Mouse (Mus musculus): ENCODE measurements around the gene Eif4e2.

Gene Eif4e2

DNA sequence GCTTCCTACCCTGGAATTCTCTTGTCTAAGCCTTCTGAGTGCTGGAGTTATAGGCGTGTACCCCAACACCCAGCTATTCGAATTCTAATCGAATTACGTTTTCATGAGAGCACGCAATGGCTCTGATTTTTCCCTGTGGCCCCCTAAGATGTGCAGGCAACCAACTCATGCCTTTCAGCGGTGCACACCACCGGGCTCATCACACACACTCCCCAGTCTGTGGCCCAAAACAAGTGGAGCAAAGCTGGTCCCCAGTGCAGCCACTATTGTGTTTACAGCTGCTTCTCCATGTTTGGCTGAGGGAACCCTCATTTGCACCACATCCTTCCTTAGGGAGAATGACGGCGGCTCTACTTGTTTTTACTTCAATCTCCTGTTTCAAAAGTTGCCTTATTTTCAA, 49.5 kb downstream of the Eif4e2 start:
- DNase-seq (ENCODE audit: low spot score), result no peak

DNA sequence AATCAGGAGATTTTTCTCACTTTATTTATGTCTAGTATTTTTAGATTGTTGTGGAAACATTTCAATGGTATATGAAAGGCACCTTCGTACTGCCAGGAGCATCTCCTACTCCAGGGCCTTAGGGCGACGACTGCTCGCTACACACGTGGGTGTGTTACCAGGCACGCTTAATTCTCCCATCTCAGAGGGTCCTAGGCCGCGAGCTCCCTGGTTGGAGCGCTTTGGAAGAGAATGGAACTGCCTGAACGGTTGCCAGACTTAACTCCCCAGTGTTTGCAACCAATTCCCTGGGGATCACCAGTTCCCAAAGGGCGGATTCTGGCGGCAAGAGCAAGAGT, 50.1 kb downstream of the Eif4e2 start:
- DNase-seq (ENCODE audit: low spot score), result no peak

DNA sequence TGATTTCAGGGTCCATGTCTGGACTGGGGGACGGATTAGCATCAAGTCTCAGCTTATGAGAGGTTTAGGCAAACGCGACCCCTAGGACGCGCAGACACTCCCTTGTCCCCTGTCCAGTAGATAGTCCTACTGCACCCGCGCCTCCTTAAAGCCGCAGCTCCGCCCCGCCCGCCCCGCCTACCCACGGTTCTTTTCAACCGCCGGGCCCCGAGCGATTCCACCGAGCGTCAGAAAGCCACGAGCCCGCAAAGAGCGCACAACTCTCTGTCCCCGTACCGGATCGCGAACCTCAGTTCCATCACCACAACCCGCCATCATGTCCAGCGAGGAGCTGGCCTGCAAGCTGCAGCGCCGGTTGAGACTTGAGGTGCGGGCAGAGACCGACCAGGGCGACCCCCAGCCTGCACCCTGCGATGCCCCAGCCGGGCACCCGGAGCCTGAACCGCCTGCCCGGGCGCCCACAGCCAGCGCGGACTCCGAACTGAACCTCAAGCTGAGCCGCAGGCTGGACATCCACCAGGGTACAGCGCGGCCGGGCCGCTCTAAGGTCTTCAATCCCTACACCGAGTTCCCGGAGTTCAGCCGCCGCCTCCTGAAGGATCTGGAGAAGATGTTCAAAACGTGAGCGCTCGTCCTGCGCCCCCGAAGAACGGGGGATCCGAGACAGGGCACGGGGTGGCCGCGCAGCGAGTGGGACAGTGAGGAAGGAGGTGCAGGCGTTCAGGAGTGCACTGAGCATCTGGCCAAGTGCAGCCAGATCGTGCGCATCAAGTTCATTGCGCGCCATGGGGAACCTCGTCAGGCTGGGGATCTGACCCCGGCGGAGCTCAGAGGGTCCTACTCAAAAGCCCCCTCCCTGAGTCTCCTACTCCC, 50.7 kb downstream of the Eif4e2 start, which contains the start of gene Efhd1:
Efhd1 (plus strand) TSS at position 230 of the 873 bp plus-strand sequence.
- DNase-seq (ENCODE audit: low spot score), result no peak

DNA sequence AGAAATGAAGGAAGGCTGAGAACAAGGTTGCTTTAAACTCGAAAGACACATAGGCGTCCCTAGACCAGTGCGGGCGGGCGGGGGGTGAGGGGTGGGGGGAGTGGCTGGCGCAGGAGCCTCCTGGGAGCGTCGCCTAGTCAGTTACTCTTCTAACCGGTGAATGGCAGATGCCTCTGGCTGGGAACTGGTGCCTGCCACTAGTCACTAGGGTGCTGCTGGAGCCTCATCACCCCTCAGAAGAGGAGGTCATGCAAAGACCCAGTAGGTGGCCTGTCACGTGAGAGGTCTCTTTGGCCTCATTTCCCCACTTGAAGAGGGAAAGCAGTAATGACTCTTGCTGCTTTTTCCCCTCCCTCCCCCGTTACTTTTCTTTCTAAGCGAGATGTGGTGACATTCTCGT, 51.5 kb downstream of the Eif4e2 start:
- DNase-seq (ENCODE audit: low spot score), result no peak

DNA sequence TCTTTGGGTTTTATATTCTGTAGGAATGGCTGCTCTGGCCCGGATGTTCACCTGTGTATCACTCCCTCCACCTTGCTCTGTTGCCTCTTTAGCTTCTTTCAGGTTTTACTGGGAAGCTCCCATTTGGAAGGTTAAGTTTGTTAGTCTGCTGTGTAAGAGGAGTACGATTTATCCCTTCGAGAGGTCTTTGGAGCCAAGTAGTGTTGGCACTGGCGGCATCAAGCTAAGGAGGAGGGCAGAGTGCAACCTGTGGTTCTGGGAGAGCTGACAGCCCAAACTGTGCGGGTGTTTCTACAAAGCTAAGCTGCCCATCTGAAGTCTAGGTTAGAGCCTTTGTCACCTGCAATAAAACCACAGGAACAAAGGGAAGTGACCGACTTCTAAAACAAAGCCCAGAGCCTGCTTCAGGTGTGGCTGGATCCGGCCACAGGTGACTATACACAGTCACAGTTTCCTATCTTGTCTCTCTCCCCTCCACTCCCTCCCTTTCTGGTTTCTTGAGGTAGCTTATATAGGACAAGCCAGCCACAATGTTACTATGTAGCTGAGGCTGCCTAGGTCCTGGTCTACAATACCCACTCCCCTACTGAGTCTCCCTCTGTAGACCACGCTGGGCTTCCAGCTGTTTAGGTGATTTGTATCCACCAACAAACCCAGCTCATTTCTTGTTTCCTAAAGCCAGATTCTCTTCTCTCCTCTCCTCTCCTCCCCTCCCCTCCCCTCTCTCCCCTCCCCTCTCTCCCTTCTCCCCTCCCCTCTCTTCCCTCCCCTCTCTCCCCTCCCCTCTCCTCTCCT, 52.8 kb downstream of the Eif4e2 start:
- no peak for DNase-seq (ENCODE audit: low spot score)

DNA sequence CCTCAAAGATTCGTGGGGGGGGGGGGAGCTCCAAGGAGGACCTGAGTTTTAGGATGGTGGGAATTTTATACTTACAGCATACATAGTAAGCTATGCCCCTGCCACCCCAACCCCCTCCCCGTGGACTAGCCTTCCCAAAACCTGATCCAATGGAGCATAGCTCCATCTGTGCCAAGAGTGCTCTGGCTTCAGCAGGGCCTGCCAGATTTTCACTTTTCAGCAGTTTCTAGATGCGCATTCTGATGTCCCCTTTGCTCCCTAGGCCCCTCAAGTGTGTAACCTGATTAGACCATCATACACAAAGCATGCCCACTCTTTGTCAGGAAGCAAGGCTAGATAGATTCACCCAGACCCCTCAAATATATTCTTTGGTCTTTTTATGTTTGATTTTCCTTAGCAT, 56.5 kb downstream of the Eif4e2 start:
- no peak for DNase-seq (ENCODE audit: low spot score)

DNA sequence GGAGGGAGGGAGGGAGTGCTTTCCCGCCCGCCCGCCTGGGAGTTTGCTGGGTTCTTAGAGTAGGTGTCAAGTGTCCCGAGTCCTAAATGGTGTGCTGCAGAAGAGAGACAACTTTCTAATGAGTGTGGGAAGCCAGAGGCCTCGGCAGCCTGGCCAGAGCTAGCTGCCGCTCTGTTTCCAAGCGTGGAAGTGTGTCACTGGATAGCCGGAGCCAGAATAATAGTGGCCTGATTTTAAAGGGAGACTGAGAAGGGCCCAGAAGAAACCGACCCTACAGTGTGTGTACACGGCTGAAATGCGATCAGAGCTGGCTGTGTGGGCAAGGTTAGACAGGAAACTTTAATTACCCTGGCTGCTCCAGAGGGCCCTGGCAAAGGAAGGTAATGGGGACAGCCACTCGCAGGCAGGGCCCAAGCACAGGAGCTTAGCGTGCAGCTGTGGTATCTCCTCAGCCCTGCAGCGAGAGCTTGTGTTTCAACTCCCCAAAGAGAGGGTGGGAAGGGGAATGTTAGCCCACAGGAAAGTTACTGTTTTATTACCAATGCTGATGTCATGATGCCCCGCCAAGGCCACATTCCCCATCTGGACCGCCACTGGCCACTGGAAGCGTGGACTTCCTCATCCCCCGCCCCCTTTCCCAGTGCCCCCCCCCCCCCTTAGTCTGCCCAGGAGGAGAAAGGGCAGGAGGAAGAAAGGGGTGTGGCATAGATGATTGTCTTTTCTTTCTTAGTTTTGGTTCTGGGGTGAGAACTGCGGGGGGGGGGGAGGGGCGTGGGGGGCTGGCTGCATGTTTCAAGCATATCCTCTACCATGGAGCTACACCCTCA, 57.1 kb downstream of the Eif4e2 start:
- no peak for DNase-seq (ENCODE audit: low spot score)

DNA sequence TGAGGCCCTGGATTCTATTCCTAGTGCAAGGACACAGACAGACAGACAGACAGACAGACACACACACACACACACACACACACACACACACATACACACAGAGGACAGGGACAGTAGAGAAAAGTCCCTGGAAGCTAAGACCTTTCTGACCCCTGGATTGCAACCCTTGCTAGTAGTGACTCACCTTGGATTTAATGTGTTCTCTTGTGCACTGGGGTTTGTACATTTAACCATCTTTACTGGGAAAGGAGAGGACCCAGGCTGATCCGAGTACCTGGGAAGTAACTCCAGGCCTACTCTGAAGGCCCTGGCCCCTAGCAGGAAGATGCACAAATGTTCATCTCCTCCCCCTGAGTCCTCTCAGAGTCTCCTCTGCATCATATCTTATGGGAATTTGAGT, 57.9 kb downstream of the Eif4e2 start:
- DNase-seq (ENCODE audit: low spot score), result no peak

DNA sequence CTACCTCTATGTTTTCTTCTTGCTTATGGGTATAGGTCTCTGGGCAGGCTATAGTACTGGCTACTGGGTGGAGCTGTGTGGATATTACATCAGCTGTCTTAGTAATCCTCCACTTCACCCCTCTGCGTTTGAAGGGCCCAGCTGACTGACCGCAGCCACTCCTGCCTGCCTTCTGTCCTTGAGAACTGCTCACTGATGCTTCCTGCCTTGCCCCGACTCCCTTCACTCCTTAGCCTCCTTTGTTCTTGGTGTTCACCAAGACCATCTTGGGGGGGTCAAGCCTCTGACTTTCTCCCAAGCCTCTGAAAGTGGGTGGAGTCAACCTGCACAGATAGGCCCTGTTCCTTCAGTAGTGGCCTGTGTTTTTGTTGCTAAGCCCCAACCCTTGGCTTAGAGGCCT, 58.7 kb downstream of the Eif4e2 start:
- DNase-seq (ENCODE audit: low spot score), result no peak

DNA sequence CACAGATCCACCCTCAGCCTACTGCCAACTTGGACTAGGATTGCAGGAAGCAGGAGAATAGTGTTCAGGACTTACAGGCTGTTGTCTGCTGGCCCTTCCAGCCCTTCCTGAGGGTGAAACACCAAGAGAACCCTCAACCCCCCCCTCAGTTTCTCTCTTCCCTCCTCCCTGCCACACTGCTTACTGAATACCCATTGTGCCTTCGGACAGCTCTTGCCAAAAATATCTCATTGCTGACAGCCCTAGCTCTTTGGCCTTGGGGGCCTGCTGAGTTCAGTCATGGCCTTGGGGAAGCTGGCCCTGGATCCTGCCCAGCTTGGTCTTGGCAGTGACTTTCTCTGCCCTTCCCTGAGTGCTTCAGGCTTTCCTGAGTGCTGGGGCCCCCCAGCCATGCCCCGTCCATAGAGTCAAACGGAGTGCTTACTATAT, 59.8 kb downstream of the Eif4e2 start:
- peak; percentile 7 for DNase-seq (ENCODE audit: low spot score)

DNA sequence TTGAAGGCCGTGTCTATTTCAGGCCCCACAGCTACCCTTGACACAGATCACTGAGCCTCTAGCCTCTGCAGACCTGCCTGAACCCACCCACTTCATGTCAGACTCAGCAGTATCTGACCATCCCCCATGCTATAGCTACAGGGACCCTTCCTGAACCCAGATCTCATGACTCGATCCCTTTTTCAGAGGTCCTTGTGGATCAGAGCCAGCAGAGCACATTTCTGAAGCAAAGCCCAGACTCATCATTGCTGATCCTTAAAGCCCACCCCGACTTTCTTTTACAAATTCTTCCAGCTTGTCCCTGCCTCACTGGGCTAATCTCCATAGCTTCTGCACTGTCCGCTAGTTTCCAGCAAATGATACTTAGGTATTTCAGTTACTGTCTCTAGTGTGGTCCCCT, 60.4 kb downstream of the Eif4e2 start:
- DNase-seq (ENCODE audit: low spot score), result no peak

DNA sequence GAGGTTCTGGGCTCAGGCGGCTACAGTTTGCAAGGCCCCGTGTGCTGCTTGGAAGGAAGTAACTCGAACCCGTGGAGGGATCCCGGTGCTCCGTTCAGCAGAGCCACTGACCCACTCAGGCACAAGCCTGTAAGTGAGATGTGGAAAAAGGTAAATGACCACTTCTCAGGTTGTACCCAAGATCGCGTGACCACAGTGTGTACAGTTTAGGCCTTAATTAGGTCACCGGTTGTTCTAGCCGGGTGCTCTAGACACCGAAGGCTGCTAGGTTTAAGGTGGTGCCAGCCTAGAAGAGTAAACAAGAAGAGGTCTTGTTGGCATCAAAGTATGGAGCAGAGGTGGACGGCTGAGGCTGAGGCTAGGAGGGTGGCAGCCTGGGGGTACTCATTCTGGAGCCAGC, 61.4 kb downstream of the Eif4e2 start:
- DNase-seq (ENCODE audit: low spot score), result no peak

DNA sequence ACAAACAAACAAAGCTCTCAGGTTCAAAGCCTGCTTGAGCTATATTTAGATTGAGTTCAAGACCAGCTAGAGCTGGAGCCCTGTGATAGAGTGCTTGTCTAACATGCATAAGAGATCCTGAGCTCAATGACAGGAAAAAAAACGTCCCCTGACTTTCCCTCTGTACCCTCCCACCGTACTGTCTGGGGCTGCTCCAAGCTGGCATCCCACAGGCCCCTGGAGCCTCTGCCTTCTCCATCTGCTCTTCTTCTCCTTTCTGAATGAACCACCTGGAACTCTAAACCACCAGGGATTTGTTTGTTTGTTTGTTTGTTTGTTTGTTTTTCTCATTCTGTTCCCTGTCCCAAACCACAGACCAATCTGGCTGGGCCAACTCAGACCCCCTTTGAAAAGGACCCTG, 62.3 kb downstream of the Eif4e2 start:
- DNase-seq (ENCODE audit: low spot score), result no peak

DNA sequence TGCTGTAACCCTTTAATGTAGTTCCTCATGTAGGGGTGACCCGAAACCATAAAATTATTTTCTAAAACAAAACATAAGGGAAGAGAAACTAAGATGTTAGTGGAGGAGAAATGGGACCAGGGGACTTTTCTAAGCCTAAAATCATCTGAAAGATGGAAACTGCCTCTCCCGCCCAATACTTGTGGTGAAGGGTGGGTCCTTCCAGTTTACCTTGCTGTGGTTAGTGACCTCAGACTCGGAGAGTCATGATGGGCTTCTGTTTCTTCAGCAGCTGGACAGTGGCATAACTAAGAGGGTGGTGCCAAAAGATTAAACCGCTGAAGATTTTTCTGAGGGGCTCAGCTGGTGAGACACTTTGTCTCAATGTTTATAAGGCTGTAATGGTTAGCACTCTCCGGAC, 66.6 kb downstream of the Eif4e2 start:
- no peak for DNase-seq (ENCODE audit: low spot score)

DNA sequence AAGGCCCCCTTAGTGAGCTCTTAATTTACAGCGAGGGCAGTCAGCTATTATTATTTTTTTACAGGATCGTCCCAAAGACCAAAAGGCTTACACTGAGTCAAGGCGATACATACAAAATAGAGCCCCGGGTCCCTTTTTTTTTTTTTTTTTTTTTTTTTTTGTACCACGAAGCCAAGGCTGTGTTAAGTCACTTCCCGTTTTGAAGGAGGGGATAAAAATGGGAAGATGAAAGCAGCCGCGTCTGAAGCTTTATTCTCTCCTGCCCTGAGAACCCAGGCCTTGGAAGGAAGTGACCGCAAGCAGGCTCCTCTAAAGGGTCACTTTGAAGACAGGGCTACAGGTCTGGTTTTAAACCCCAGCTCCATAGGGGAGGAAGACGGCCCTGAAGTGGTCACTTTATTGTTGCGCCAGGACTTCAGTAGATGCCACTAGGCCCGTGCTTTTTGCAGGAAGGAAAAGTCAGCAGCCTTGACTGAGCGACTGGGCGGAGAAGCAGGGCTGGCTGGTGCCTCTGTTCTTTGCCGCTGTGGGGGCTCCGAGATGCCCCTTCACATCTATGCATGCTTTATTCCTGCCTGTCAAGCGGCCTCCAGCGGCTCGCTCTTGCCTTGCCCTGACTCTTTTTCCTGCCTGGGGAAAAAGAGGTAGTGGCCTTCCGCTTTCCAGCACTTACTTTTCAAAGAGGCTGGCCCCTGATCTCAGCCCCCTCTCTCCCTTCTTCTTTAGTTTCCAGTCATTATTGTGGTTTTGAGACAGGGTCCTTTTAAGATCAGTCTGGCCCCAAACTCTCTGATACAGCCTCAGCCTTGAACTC, 68.1 kb downstream of the Eif4e2 start:
- no peak for DNase-seq (ENCODE audit: low spot score)

DNA sequence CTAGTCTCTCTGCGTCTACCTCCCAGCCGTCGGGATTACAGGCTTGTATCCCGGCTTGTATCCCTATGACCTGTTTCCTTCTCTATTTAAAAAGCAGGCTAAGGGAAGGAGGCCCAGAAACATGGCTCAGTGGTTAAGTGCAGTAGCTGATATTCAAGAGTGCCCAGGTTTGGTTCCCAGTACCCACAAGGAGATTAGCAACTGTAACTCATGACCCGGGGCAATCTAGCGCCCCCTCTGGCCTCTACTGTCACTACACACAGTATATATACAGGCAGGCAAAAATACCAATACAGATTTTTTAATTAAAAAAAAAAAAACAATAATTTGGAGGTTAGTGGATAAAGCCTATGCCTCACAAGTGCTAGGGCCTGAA, 68.7 kb downstream of the Eif4e2 start:
- DNase-seq (ENCODE audit: low spot score), result no peak

DNA sequence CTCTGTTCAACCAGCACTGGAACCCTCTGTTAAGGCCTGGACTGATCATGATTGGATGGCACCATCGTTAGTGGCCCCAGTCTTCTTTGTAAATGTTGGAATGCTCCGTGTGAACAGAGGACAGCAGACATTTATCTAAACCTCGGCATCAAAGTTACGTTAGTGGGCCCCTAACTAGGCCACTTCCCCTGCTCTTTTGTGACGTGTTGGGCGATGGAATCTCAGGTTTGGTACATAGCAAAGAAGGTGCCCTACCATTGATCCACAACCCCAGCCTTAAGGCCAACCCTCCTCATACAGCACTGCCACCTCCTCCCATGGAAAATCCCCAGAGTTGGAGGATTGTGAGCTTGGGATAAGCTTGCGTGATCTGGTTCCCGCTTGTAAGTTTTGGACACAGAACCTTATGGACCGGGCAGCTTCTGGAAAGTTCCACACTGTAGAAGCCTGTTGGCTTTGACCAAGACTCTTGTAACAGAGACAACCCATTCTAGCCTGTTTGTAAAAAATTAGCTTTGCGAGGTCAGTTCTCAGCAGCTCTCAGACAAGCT, 69.8 kb downstream of the Eif4e2 start:
- DNase-seq (ENCODE audit: low spot score), result no peak

DNA sequence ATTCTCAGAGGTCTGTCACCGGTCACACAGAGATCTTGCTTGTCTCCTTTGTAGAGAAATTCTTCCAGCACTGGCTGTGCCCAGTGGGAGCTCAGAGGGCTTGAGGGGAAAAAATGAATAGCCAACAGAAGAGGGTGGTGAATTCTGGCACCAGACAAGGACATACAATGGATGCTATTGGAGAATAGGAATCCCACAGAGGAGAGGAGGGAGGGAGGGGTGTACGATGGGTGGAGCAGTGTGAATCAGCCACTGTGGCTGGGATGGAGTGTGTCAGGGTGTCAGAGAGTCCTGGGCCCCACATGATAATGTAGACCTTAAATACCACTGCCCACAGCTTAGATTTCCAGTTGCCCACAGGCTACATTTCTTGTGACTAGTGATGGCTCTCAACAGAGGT, 73.4 kb downstream of the Eif4e2 start:
- DNase-seq (ENCODE audit: low spot score), result no peak
